Mouse (Mus musculus): ENCODE results near the gene Xylt1. TPM values are rescaled to one million over a fixed set of nuclear protein-coding genes. Genes with fewer than 3 reads are reported as not detected.

Xylt1 gene
- polyA plus RNA-seq, 1 experiment = 5.7 TPM

- peaks cover 20% of the 10 kb centered on the region for H3K4me1 ChIP-seq (replicated peaks; ENCODE audit: control insufficient read depth, insufficient read depth, low read length)
- H3K4me3 ChIP-seq (ENCODE audit: control insufficient read depth, insufficient read depth, low read length) = no peak overlapping the region
- WGBS = 8% methylated on average over 4 of the region's 4 CpGs
- DNase-seq = peak; percentile 21
- peak overlapping the region; percentile 36; the same call in 1 of the 2 replicates for H3K27ac ChIP-seq (ENCODE audit: control insufficient read depth, insufficient read depth, low read length)
- TF ChIP-seq CTCF (IDR thresholded peaks at IDR 0.05; ENCODE audit: borderline replicate concordance, control insufficient read depth, extremely low read depth, insufficient read depth, low read length, poor library complexity) (no peak), POLR2A (IDR thresholded peaks at IDR 0.05; ENCODE audit: control insufficient read depth, extremely low read depth, insufficient read depth, low read length, poor library complexity) (no peak)
- H3K36me3 ChIP-seq (ENCODE audit: control insufficient read depth, insufficient read depth, low read length) = no peaks in the 10 kb centered on the region
- no peaks in the 10 kb centered on the region for H3K27me3 ChIP-seq (ENCODE audit: control insufficient read depth, insufficient read depth, low read length)
Measured at GRCm38 (mm10) chr7:117393976-117394375, 13.2 kb downstream of the Xylt1 start.

- Histone ChIP-seq H3K27ac (ENCODE audit: control insufficient read depth, insufficient read depth, low read length) (no peak overlapping the region), H3K4me1 (replicated peaks; ENCODE audit: control insufficient read depth, insufficient read depth, low read length) (peaks cover 20% of the 10 kb centered on the region), H3K36me3 (ENCODE audit: control insufficient read depth, insufficient read depth, low read length) (no peaks in the 10 kb centered on the region), H3K4me3 (ENCODE audit: control insufficient read depth, insufficient read depth, low read length) (no peak overlapping the region), H3K27me3 (ENCODE audit: control insufficient read depth, insufficient read depth, low read length) (no peaks in the 10 kb centered on the region)
- TF ChIP-seq CTCF (IDR thresholded peaks at IDR 0.05; ENCODE audit: borderline replicate concordance, control insufficient read depth, extremely low read depth, insufficient read depth, low read length, poor library complexity) (no peak), POLR2A (IDR thresholded peaks at IDR 0.05; ENCODE audit: control insufficient read depth, extremely low read depth, insufficient read depth, low read length, poor library complexity) (no peak)
- WGBS = 47% methylated on average over 6 of the region's 6 CpGs
- no peak for DNase-seq
Measured at GRCm38 (mm10) chr7:117394380-117394779, 13.6 kb downstream of the Xylt1 start.

GRCm38 (mm10) chr7:117395511-117395910 lies 14.7 kb downstream of the Xylt1 start:
- H3K27ac ChIP-seq (ENCODE audit: control insufficient read depth, insufficient read depth, low read length) = no peak overlapping the region
- H3K27me3 ChIP-seq (ENCODE audit: control insufficient read depth, insufficient read depth, low read length) = no peaks in the 10 kb centered on the region
- no peak for DNase-seq
- no peak for TF ChIP-seq POLR2A (IDR thresholded peaks at IDR 0.05; ENCODE audit: control insufficient read depth, extremely low read depth, insufficient read depth, low read length, poor library complexity)
- no peak for TF ChIP-seq CTCF (IDR thresholded peaks at IDR 0.05; ENCODE audit: borderline replicate concordance, control insufficient read depth, extremely low read depth, insufficient read depth, low read length, poor library complexity)
- no peak overlapping the region for H3K4me3 ChIP-seq (ENCODE audit: control insufficient read depth, insufficient read depth, low read length)
- no peaks in the 10 kb centered on the region for H3K36me3 ChIP-seq (ENCODE audit: control insufficient read depth, insufficient read depth, low read length)
- H3K4me1 ChIP-seq (replicated peaks; ENCODE audit: control insufficient read depth, insufficient read depth, low read length) = peaks cover 20% of the 10 kb centered on the region
- WGBS = 92% methylated on average over 6 of the region's 6 CpGs

- Histone ChIP-seq H3K36me3 (ENCODE audit: control insufficient read depth, insufficient read depth, low read length) (no peaks in the 10 kb centered on the region), H3K4me1 (replicated peaks; ENCODE audit: control insufficient read depth, insufficient read depth, low read length) (peaks cover 14% of the 10 kb centered on the region), H3K27me3 (ENCODE audit: control insufficient read depth, insufficient read depth, low read length) (no peaks in the 10 kb centered on the region), H3K27ac (ENCODE audit: control insufficient read depth, insufficient read depth, low read length) (no peak overlapping the region), H3K4me3 (ENCODE audit: control insufficient read depth, insufficient read depth, low read length) (no peak overlapping the region)
- DNase-seq = no peak
- TF ChIP-seq POLR2A (IDR thresholded peaks at IDR 0.05; ENCODE audit: control insufficient read depth, extremely low read depth, insufficient read depth, low read length, poor library complexity) (no peak), CTCF (IDR thresholded peaks at IDR 0.05; ENCODE audit: borderline replicate concordance, control insufficient read depth, extremely low read depth, insufficient read depth, low read length, poor library complexity) (no peak)
- WGBS = 96% methylated on average over 6 of the region's 6 CpGs
Measured at GRCm38 (mm10) chr7:117397877-117398276, 17.1 kb downstream of the Xylt1 start.

DNA sequence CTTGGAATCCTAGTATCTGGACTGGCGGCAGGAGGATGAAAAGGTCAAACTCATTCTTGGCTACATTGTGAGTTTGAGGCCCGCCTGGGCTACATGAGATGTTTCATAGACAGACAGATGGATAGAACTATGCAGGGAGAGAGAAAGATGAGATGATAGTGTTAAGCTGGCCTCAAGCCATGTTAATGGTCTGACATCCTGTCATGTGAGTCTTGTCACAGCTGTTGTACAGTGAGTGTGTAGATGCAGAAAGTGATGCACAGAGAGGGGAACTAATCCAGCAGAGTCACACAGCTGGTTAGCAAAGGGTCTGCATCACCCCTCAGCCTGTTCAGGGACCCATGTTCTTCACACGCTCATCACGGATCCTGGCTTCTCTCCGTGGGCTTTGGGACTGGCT lies 19.2 kb downstream of the Xylt1 start:
- Histone ChIP-seq H3K4me3 (ENCODE audit: control insufficient read depth, insufficient read depth, low read length) (no peak overlapping the region), H3K36me3 (ENCODE audit: control insufficient read depth, insufficient read depth, low read length) (no peaks in the 10 kb centered on the region), H3K27ac (ENCODE audit: control insufficient read depth, insufficient read depth, low read length) (no peak overlapping the region), H3K4me1 (replicated peaks; ENCODE audit: control insufficient read depth, insufficient read depth, low read length) (peaks cover 6% of the 10 kb centered on the region; the same call in 1 of the 2 replicates), H3K27me3 (ENCODE audit: control insufficient read depth, insufficient read depth, low read length) (no peaks in the 10 kb centered on the region)
- DNase-seq = peak; percentile 16
- WGBS = 92% methylated on average over 5 of the region's 5 CpGs
- TF ChIP-seq CTCF (IDR thresholded peaks at IDR 0.05; ENCODE audit: borderline replicate concordance, control insufficient read depth, extremely low read depth, insufficient read depth, low read length, poor library complexity) (no peak), POLR2A (IDR thresholded peaks at IDR 0.05; ENCODE audit: control insufficient read depth, extremely low read depth, insufficient read depth, low read length, poor library complexity) (no peak)

DNA sequence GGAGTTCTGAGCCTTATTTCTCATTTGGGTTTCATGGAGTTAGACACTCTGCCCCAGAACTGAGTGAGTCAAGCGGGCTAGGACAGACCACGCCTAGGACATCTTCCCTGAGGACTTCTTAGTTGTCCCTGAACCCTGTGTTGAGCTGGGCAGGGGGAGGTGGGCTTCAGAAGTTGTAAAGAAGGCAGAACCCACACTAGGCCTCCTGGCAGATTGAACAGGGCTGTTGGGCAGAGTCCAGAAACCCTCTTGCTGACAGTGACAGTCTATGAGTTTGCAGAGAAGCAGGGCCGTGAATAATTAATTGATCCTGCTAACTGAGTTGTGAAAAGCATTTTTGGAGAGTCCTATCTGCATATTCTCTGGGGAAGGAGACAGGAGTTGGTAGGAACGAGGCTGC lies 20.8 kb downstream of the Xylt1 start:
- H3K27me3 ChIP-seq (ENCODE audit: control insufficient read depth, insufficient read depth, low read length) = no peaks in the 10 kb centered on the region
- no peaks in the 10 kb centered on the region for H3K36me3 ChIP-seq (ENCODE audit: control insufficient read depth, insufficient read depth, low read length)
- peaks cover 6% of the 10 kb centered on the region; the same call in 1 of the 2 replicates for H3K4me1 ChIP-seq (replicated peaks; ENCODE audit: control insufficient read depth, insufficient read depth, low read length)
- TF ChIP-seq CTCF (IDR thresholded peaks at IDR 0.05; ENCODE audit: borderline replicate concordance, control insufficient read depth, extremely low read depth, insufficient read depth, low read length, poor library complexity) (no peak), POLR2A (IDR thresholded peaks at IDR 0.05; ENCODE audit: control insufficient read depth, extremely low read depth, insufficient read depth, low read length, poor library complexity) (no peak)
- no peak overlapping the region for H3K4me3 ChIP-seq (ENCODE audit: control insufficient read depth, insufficient read depth, low read length)
- 97% methylated on average over 4 of the region's 4 CpGs for WGBS
- H3K27ac ChIP-seq (ENCODE audit: control insufficient read depth, insufficient read depth, low read length) = no peak overlapping the region
- DNase-seq = no peak

- no peaks in the 10 kb centered on the region for H3K36me3 ChIP-seq (ENCODE audit: control insufficient read depth, insufficient read depth, low read length)
- no peak for DNase-seq
- WGBS = 61% methylated on average over 3 of the region's 3 CpGs
- no peak for TF ChIP-seq CTCF (IDR thresholded peaks at IDR 0.05; ENCODE audit: borderline replicate concordance, control insufficient read depth, extremely low read depth, insufficient read depth, low read length, poor library complexity)
- TF ChIP-seq POLR2A (IDR thresholded peaks at IDR 0.05; ENCODE audit: control insufficient read depth, extremely low read depth, insufficient read depth, low read length, poor library complexity) = no peak
- H3K27me3 ChIP-seq (ENCODE audit: control insufficient read depth, insufficient read depth, low read length) = no peaks in the 10 kb centered on the region
- no peak overlapping the region for H3K27ac ChIP-seq (ENCODE audit: control insufficient read depth, insufficient read depth, low read length)
- no peak overlapping the region for H3K4me3 ChIP-seq (ENCODE audit: control insufficient read depth, insufficient read depth, low read length)
- peaks cover 6% of the 10 kb centered on the region; the same call in 1 of the 2 replicates for H3K4me1 ChIP-seq (replicated peaks; ENCODE audit: control insufficient read depth, insufficient read depth, low read length)
Measured at GRCm38 (mm10) chr7:117406336-117406735, 25.6 kb downstream of the Xylt1 start.

Measured in thymus, adult 2 months (tissue).